Mouse (Mus musculus) midbrain, embryonic 15.5 days (tissue): ENCODE measurements at regions not wholly inside any gene's neighbourhood (a gene's known extent, or its start where the extent isn't known, plus 50 kb on each side); places are given as distances from the start of the nearest gene placed in this dataset.

ENCODE experiments used
- ATAC-seq: fragments of 200-750 bp; cut with Nextera tagmentation; replicated peaks from 2 replicates; pipeline ENCODE4 v1.8.0; 2017; ENCODE audit warnings: moderate TSS enrichment
- H3K27ac ChIP-seq: fragments of 300-500 bp; sonication (generic); 2 replicates; pipeline ENCODE4 v1.5.1; 2015; ENCODE audit warnings: mild to moderate bottlenecking, inconsistent platforms
- H3K27me3 ChIP-seq: fragments of 300-500 bp; sonication (generic); replicated peaks from 2 replicates; pipeline ENCODE4 v1.6.1; 2015; ENCODE audit warnings: inconsistent platforms
- H3K36me3 ChIP-seq: fragments of 300-500 bp; sonication (generic); replicated peaks from 2 replicates; pipeline ENCODE4 v1.6.1; 2015; ENCODE audit warnings: inconsistent platforms
- H3K4me1 ChIP-seq: fragments of 300-500 bp; sonication (generic); 2 replicates; pipeline ENCODE4 v1.6.1; 2015; ENCODE audit warnings: inconsistent platforms
- H3K4me2 ChIP-seq: fragments of 300-500 bp; sonication (generic); 2 replicates; pipeline ENCODE4 v1.6.1; 2015; ENCODE audit warnings: inconsistent platforms, mild to moderate bottlenecking, moderate library complexity
- H3K4me3 ChIP-seq: fragments of 300-500 bp; sonication (generic); 2 replicates; pipeline ENCODE4 v1.5.1; 2015; ENCODE audit warnings: mild to moderate bottlenecking, inconsistent platforms
- H3K9ac ChIP-seq: fragments of 300-500 bp; sonication (generic); 2 replicates; pipeline ENCODE4 v1.6.1; 2015; ENCODE audit warnings: mild to moderate bottlenecking, inconsistent platforms
- H3K9me3 ChIP-seq: fragments of 300-500 bp; sonication (generic); 2 replicates; pipeline ENCODE4 v1.6.1; 2016; ENCODE audit warnings: inconsistent platforms
- WGBS: fragments of 180-500 bp; shearing (Covaris S2); methylation state at CpG from one replicate; pipeline ENCODE4 v1.1.7; 2015; ENCODE audit warnings: mixed read lengths; 5-methylcytosine and 5-hydroxymethylcytosine counted together

DNA sequence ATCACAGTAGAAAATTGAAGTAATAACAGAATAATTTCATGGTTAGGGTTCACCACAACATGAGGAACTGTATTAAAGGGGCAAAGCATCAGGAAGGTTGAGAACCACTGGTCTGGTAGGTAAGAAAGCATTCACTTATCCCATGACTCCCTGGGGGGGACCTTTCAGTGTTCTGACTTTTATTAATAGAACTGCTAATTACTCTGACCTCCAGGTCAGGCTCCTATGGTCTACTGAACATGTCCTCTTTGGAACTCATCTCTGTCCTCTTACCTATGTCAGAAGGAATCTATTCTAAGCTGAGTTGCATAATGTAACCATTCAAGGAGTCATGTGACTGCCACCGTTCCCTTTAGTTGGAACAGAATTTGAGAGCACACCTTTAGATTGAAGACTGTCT lies 65.3 kb upstream of the Igfbp5 start:
- 90% methylated on average over 1 of the region's 1 CpGs for WGBS
- H3K27me3 ChIP-seq = no peaks in the 10 kb centered on the region

DNA sequence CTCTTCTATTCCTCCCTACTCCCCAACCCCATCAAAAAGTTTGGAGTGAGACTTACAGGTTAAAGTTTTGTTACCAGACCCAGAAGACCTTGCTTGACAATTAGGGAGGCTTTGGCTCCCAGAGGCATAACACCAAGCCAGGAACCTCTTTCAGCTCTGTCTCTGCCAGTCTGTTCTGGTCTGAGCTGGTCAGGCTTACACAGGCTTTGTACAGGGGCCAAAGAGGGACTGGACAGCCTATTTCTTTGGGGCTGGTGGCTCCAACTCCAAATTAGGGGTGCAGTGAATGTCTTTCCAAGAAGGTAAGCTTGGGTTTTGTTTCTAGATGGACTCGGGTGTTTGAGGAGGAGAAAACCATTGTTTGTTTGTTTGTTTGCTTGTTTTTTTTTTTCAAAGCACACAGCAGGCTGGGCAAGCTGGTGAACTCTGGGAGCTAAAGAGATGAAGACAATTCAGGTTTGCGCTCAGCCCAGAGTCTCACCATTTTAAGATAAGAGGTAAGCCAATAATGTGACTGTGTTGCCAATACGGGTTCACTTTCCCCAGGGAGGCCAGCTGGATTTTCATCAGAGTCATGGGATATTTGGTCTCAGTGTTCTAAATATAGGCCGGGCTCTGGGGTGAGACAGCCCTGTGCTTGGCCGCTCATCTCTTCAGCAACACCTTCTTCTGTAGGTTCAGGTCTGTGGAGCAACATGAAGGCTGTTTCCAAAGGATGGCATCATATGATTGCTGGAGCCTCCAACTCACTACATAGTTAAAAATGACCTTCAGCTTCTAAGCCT lies 62.2 kb upstream of the Igfbp5 start:
- H3K4me1 ChIP-seq = no peaks in the 10 kb centered on the region
- no peaks in the 10 kb centered on the region for H3K9me3 ChIP-seq
- H3K4me3 ChIP-seq = no peak overlapping the region
- no peaks in the 10 kb centered on the region for H3K27me3 ChIP-seq
- ATAC-seq = no peak
- 81% methylated on average over 5 of the region's 5 CpGs for WGBS
- H3K4me2 ChIP-seq = no peak overlapping the region
- H3K36me3 ChIP-seq = no peaks in the 10 kb centered on the region
- no peak overlapping the region for H3K9ac ChIP-seq
- H3K27ac ChIP-seq = no peak overlapping the region

More for the DNA sequence above, 65.3 kb upstream of the Igfbp5 start:
- Histone ChIP-seq H3K9me3 (no peaks in the 10 kb centered on the region), H3K4me1 (peaks cover under 1% of the 10 kb centered on the region), H3K27ac (no peak overlapping the region), H3K36me3 (no peaks in the 10 kb centered on the region), H3K9ac (no peak overlapping the region), H3K4me3 (no peak overlapping the region), H3K4me2 (no peak overlapping the region)
- ATAC-seq = no peak

DNA sequence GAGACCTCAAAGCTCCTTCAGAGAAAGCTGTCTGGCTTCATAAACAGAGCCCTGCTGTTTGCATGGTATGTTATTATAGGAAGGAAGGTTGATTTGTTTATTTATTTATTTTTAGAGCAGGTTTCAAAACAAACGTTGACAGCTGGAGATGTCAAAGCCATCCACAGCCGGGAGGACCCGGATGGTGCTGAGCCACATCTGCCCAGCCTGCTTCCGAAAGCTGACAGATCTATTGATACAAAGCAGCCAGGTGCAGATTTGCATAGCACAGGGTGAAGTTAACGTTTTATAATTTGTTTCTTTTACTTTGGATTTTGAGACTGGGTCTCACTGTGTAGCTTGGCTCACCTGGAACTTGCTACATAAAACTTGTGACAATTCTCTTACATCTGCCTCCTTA lies 61.5 kb upstream of the Igfbp5 start:
- Histone ChIP-seq H3K36me3 (no peaks in the 10 kb centered on the region), H3K4me3 (no peak overlapping the region), H3K9me3 (no peaks in the 10 kb centered on the region), H3K9ac (no peak overlapping the region), H3K27me3 (no peaks in the 10 kb centered on the region), H3K27ac (no peak overlapping the region), H3K4me1 (no peaks in the 10 kb centered on the region), H3K4me2 (no peak overlapping the region)
- WGBS = 55% methylated on average over 5 of the region's 5 CpGs
- ATAC-seq = no peak

DNA sequence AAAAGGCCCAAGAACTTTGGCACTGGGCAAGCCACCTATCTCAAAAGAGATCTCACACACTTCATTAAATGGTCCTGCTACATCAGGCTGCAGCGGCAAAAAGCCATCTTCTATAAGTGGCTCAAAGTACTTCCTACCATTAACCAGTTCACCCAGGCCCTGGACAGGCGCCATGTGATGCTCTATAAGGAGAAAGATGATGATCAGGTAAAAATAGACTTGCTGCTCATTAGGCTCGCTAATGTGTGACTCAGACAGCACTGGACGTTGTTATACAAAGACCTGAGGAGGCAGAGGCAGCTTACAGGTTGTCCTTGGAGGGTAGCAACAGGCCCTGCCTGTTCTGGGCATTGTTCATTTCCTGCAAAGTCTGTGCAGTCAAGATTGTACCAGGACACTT lies 60.4 kb upstream of the Igfbp5 start:
- H3K27ac ChIP-seq = no peak overlapping the region
- H3K4me1 ChIP-seq = no peaks in the 10 kb centered on the region
- no peak overlapping the region for H3K4me3 ChIP-seq
- H3K9me3 ChIP-seq = no peaks in the 10 kb centered on the region
- H3K4me2 ChIP-seq = no peak overlapping the region
- ATAC-seq = no peak
- H3K9ac ChIP-seq = no peak overlapping the region
- H3K36me3 ChIP-seq = no peaks in the 10 kb centered on the region
- no peaks in the 10 kb centered on the region for H3K27me3 ChIP-seq
- 81% methylated on average over 4 of the region's 4 CpGs for WGBS

DNA sequence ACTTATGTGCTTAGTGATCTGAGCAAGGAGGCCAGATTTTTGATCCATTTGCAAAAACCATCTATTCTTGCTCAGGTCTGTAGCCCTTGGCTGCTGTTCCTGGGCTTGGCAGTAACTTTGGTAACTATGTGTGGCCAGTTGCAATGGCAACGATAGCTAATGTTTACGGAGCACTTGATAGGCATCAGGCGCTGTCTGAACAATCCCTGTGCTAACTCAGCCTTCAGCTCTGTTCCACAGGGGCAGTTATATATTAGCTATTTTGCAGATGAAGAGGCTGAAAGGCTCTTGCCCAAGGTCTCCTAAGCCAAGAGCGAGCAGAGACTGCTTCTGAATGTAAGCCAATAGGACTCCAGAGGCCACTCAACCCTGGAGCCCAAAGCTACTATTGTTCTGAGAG lies 55.1 kb upstream of the Igfbp5 start:
- no peak overlapping the region for H3K27ac ChIP-seq
- no peak for ATAC-seq
- H3K9ac ChIP-seq = no peak overlapping the region
- no peak overlapping the region for H3K4me2 ChIP-seq
- H3K4me1 ChIP-seq = no peaks in the 10 kb centered on the region
- no peak overlapping the region for H3K4me3 ChIP-seq
- no peaks in the 10 kb centered on the region for H3K36me3 ChIP-seq
- no peaks in the 10 kb centered on the region for H3K9me3 ChIP-seq
- H3K27me3 ChIP-seq = no peaks in the 10 kb centered on the region
- 89% methylated on average over 4 of the region's 4 CpGs for WGBS
